Mouse (Mus musculus): Measurements from ENCODE around the gene Hscb. TPM values are rescaled to one million over a fixed set of nuclear protein-coding genes. Genes with fewer than 3 reads are reported as not detected.
A peak's percentile ranks its signal among the peaks of the same experiment; 100 is the strongest.

Gene Hscb
- polyA plus RNA-seq, 1 experiment from 2014 or later = 23.1 TPM

GRCm38 (mm10) chr5:110779998-110780760 lies 59.4 kb downstream of the Hscb start, which contains the start of gene Pus1:
Pus1 (minus strand) TSS chr5:110780659.
- H3K9me3 ChIP-seq (replicated peaks; ENCODE audit: control insufficient read depth, low read length) = no peaks in the 10 kb centered on the region
- H3K4me3 ChIP-seq (ENCODE audit: low read length) = peak within 1 kb of the TSS; percentile 75
- peaks cover 13% of the 10 kb centered on the region for H3K4me1 ChIP-seq (ENCODE audit: control insufficient read depth, insufficient read depth, low read length)
- H3K9ac ChIP-seq (ENCODE audit: low read length) = peak within 1 kb of the TSS; percentile 84
- peak within 1 kb of the TSS; percentile 9; the same call in 1 of the 2 replicates for H3K27ac ChIP-seq (ENCODE audit: low read length)
- ATAC-seq (replicated peaks; ENCODE audit: extremely low read depth, insufficient read depth, low FRiP score) = peak; percentile 92
- WGBS = under 1% methylated on average over 57 of the region's 57 CpGs
- H3K4me2 ChIP-seq (ENCODE audit: low read depth, low read length) = peak within 1 kb of the TSS; percentile 65
- peaks cover 5% of the 10 kb centered on the region for H3K36me3 ChIP-seq (ENCODE audit: control insufficient read depth, insufficient read depth)
- no peaks in the 10 kb centered on the region for H3K27me3 ChIP-seq (ENCODE audit: control insufficient read depth, insufficient read depth, low read length)

- Histone ChIP-seq H3K36me3 (ENCODE audit: control insufficient read depth, insufficient read depth) (peaks cover 12% of the 10 kb centered on the region), H3K27ac (ENCODE audit: low read length) (no peak overlapping the region), H3K4me1 (ENCODE audit: control insufficient read depth, insufficient read depth, low read length) (peaks cover 13% of the 10 kb centered on the region), H3K4me3 (ENCODE audit: low read length) (peak overlapping the region; percentile 75), H3K27me3 (ENCODE audit: control insufficient read depth, insufficient read depth, low read length) (no peaks in the 10 kb centered on the region), H3K9me3 (replicated peaks; ENCODE audit: control insufficient read depth, low read length) (no peaks in the 10 kb centered on the region), H3K4me2 (ENCODE audit: low read depth, low read length) (peak overlapping the region; percentile 65), H3K9ac (ENCODE audit: low read length) (peak overlapping the region; percentile 84)
- 18% methylated on average over 15 of the region's 15 CpGs for WGBS
- ATAC-seq (replicated peaks; ENCODE audit: extremely low read depth, insufficient read depth, low FRiP score) = no peak
Measured at GRCm38 (mm10) chr5:110779276-110779997, 60.1 kb downstream of the Hscb start.

Other genes starting within 250 kb of the Hscb start
- 32.8 and 36.2 TPM in 2 replicates for gene Noc4l, start 186.4 kb downstream of the Hscb start, polyA plus RNA-seq (2015; fragmentation: Nextera tagmentation; extraction: Ambion mirVana)
- 13.9 and 14.8 TPM in 2 replicates for gene Ddx51, start 186.3 kb downstream of the Hscb start, polyA plus RNA-seq (2015; fragmentation: Nextera tagmentation; extraction: Ambion mirVana)
- gene Ep400, start 69.1 kb downstream of the Hscb start, polyA plus RNA-seq (2015; fragmentation: Nextera tagmentation; extraction: Ambion mirVana) = 26.0 and 28.9 TPM in 2 replicates
- gene Pus1, start 59.1 kb downstream of the Hscb start, polyA plus RNA-seq (2015; fragmentation: Nextera tagmentation; extraction: Ambion mirVana) = 31.3 and 33.9 TPM in 2 replicates
- gene Ulk1, start 29.7 kb downstream of the Hscb start, polyA plus RNA-seq (2015; fragmentation: Nextera tagmentation; extraction: Ambion mirVana) = 10.0 and 13.1 TPM in 2 replicates
- 17.1 and 19.0 TPM in 2 replicates for gene Chek2, start 202 bp upstream of the Hscb start, polyA plus RNA-seq (2015; fragmentation: Nextera tagmentation; extraction: Ambion mirVana)
- gene Ttc28, start 40.0 kb upstream of the Hscb start, polyA plus RNA-seq (2015; fragmentation: Nextera tagmentation; extraction: Ambion mirVana) = 5.7 and 5.8 TPM in 2 replicates

All from heart, embryonic 16.5 days (tissue).